Mouse (Mus musculus) layer of hippocampus, adult 18-20 months (tissue): ENCODE data around the gene Cacna2d3. TPM values are rescaled to one million over a fixed set of nuclear protein-coding genes. Genes with fewer than 3 reads are reported as not detected.
A peak's percentile ranks its signal among the peaks of the same experiment; 100 is the strongest.

ENCODE experiments used
- DNase-seq, 2 experiments: peaks; one replicate each; pipeline ENCODE4 v3.0.0; 2022; ENCODE audit warnings: low spot score in 2 of 2
- total RNA-seq, 2 experiments: library from RNA; stranded (reverse); gene quantifications; 2 replicates each; pipeline ENCODE4 v1.2.3; 2021

The Cacna2d3 gene
- total RNA-seq, 2 experiments from 2014 or later, result 85.8 to 89.9 TPM

DNA sequence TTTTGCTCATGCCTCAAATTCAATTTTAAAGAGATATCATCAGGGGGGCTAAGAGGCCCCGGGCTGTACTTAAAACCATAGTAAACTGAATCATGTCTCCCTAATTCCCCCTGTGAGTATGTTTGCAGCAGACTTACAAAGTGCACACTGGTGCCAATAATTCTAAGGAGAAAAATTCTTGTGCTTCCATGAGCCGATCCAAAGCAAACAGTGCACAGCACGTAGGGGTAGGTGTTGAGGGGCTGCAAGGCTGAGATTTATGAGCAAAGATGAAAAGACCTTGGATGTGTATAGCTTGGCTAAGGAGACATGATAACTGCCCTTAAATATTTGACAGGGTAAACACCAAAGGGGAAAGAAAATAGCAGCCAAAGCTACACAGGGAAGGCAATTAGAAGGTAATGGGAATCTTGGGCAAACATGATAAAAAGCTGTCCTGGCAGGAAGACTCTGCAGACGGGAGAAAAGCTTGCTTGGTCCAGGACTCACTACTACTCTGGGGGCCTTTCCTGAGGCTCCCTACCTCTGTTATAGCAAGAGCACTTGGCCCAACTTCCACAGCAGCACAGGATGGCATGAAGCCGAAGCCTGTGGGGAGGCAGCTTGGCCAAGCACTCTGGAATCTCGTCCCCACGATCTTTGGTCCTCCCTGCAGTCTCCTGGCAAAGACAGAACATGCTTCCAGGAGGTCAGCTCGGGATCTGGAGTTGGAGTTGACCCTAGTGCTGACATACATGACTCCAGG lies 222.9 kb downstream of the Cacna2d3 start:
- DNase-seq, result no peak

DNA sequence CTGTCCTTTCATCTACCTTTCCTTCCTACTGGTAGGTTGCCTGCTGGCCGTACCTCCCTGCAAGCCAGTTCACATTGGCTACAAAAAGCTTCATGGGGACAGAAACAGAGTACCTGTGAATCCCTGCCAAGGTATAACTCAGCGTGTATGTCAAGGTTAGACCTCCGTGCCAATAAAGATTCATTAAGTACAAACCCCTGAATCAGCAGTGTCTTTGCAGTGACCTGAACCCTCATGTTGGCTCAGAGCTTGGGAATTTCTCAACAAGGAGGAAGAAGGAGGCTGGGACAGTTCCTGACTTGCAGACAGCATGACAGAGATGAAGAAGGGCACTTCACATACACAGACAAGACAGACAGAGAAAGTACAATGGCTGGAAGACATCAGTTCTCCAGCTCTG lies 225.1 kb downstream of the Cacna2d3 start:
- no peak for DNase-seq

DNA sequence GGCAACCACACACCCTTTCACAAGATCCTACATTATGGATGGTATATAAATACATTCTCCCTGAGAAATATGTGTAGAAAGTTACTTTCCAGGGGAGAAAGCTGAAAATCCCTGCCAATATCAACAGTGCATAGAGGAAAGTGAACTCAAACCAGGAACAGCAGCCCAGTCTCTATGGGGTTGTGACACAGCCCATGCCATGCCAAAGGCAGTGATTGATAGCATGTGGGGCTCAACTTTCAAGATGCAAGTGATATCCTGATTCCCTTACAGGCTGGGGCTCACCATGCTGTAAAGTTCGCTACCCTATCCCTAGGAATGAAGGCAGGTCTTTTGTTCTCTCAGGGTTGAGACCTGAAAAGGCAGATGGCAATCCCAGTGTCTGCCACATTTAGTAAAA lies 229.9 kb downstream of the Cacna2d3 start:
- DNase-seq, result no peak

DNA sequence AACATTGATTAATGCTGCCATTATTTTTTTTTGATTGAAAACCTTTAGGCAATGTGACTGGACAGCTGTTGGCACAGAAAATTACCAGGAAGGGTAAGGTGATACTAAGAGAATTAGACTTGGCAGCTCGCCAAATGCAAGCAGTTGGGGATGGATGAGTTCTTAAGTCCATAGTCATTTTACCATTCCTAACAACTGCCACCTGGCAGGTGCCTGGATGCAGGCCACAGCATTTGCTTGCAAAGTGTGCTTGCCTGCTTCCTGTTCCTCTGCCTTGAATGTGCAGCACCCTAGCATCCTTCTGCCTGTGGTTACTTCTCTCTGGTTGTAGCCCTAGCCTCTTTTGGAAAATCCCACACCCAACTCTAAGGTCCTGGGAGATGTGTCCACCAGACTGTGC lies 236.2 kb downstream of the Cacna2d3 start:
- DNase-seq, result no peak

DNA sequence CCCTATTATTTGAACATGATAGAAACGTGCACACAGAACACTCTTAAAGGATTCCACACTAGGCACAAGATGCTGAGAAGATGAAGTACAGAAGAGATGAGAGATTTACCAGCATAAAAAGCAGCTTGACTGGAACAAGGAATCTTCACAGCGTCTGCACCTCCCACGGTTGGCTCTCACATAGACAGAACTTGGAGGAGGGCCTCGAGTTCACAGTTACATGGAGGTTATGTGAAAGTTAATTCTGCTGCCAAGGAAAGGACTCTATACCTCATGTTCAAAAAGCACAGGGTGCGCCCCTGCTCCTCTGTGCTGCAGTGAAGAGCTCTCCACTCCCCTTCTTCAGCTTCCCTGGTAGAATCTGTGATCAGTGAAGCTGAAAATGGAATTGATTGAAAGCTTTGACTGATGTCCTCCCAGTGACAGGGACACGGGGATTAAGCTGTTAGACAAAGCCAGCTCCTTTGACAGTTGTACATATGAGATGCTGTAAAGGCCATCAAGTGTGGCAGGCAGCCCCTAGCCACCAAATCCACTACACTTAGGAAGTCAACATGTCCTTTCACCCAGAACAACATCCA lies 243.2 kb downstream of the Cacna2d3 start:
- DNase-seq, result peak; percentile 50 to 72

DNA sequence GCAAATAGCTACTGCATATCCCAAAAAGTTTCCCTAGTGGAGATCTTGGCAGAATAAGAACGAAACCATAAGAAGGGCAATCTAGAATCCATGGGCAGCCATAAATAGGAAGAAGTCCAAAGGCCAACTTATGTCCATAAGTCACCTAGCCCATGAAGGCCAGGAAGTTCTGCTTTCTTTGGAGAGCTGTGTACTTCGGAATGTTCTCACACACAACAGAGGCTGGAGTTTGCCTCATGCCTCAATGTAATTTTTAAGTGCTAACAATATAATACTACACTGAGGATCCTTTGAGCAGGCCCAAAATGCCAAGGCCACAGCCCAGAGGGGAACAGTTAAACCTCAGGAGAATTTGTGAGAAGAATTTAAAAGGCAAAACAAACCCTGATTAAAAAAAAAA lies 257.4 kb downstream of the Cacna2d3 start:
- DNase-seq, result no peak

DNA sequence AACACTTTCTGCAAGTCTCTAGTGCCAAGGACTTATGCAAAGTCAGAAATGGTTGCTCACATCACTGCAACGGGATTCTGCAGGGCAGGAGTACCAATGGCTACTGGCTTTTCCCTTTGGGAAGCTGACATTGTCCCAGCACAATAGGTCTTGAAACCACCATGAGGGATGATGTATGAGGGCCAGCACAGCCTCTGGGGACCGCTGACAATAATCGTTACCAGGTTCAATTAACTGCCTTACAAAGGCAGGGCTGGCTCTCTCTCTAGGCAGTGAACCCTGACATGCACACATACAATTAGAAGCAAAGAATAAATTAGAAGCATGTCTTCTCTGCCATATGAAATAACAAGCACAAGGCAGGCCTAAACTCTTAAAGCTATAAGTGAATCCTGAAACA lies 272.5 kb downstream of the Cacna2d3 start:
- no peak for DNase-seq

DNA sequence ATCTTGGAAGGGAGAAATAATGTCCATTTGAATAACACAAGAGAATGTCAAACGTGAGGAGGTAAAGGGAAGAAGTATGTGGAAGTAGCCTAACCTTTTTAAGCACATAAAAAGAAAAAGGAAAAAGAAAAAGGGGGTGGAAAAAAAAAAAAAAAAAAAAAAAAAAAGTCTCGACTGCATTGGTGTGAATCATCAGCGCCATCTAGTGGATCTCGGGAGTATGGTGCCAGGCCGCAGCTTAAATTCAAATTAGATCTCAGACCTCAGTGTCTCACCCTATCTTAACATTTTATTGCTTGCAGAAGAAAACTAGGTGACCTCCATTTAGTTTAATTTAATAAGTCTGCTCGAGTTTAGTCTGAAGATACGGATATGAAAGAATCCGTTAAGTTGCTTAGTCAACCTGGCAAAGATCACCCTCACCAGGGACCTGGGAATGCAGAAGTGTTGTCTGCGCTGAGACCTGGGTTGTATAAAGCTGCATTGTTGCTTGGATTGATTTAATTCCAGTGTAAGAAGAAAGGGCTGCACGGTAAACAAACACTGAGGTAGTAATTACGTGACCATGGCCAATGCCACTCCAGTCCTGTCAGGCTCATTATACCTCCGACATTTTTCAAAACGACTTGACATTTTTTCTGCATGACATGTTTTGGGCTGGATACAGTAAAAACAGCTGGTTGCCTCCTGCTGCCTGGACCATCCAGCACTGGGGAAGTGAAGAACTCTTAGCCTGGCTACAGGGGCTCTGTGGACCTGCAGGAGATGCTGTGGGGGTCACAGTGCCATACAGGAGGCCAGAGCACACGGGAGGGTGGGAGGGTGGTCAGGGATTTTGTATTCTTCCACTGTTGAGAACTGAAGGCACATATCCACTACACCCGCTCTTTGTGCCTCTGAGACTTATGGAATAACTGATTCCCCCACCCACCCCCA lies 278.3 kb downstream of the Cacna2d3 start:
- peak in 1 of 2 experiments; percentile 86 for DNase-seq

DNA sequence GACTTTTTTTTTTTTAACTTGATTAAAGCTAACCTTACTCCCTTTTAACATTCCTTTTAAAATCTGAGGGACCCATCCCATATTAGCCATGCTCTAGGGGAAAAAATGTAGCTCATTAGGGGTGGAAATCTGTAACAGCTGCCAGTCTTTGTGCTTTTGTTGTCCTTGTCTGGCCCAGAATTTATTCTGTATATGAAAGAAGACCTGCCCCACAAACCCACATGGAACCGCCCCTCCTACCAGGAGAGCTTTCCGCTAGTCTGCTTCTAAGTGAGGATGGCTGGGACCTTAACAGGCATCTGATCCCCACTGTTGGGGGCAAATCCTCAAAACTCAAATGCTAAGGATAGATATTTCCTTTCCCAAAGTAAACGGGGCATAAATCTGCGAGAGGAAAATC lies 279.2 kb downstream of the Cacna2d3 start:
- DNase-seq, result no peak

DNA sequence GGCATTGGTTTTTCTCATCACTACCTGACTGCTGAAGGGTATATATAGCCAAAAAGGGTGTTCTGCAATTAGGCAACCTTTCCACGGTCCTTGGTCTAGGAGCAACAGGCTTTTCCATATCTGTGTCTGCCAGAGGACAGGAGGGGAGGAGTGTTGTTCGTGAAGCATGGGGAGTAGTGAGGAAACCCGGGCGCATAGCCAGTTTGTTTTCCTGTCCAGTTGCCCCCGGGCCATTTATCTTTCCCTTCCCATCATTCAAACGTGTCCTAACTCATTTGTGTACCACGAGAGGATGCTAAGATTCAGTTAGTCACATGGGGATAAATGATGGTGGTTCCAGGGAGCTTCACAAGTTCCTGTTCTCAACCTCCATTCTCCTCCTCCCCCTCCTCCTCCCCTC lies 283.0 kb downstream of the Cacna2d3 start:
- no peak for DNase-seq

DNA sequence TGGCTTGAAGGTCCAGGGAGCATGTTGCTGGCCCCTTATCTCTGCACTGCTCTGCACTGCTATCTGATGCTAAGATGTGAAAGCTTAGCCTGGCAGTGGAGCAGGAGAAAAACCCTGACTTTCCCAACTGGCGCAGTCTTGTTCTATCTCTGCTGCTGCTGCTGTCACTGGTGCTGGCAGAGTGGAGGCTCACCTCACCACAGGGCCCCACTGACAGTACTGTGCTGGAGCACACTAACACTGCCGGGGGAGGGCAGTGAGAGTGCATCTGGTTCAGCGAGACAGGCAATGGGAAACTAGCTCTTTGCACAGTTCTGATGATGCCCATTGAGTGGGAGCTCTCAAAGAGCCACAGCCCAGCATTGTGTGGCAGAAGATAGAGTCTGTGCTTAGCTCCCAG lies 283.4 kb downstream of the Cacna2d3 start:
- DNase-seq, result peak in 1 of 2 experiments; percentile 39

DNA sequence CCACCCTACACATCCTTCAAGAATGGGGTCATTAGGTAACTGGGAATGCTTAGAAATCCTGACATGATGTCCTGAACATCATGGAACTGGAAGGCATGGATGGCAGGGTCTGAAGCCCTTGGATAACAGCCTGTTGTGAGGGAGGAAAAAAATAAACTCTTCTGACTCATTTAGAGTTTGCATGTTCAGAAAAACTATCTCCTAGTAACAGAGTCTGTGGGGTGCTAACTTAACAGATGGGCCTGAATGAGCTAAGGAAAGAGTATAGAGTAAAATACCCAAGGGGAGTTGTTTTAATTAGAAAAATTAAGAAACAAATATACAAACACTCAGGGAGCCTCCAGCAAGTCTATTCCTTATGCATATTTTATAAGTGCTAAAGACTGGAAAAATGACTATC lies 286.5 kb downstream of the Cacna2d3 start:
- peak in 1 of 2 experiments; percentile 65 for DNase-seq

DNA sequence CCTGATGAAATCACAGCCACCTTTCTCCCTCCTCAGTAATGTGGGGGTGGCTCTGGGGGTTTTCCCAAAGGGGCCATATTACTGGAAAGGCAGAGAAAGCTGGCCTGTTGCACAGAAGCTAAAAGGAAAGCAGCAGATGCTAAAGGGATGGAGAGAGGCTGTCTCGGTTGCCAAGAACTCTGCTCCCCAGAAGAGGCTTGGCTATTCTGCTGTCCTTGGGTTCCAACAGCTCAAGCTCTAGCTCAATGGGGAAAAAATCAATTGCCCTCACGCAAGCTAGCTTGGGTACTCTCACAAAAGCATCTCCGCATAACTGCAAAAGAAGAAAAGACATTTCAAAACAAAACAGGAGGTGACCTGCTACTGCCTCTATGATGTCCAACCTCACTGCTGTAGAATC lies 287.9 kb downstream of the Cacna2d3 start:
- no peak for DNase-seq

DNA sequence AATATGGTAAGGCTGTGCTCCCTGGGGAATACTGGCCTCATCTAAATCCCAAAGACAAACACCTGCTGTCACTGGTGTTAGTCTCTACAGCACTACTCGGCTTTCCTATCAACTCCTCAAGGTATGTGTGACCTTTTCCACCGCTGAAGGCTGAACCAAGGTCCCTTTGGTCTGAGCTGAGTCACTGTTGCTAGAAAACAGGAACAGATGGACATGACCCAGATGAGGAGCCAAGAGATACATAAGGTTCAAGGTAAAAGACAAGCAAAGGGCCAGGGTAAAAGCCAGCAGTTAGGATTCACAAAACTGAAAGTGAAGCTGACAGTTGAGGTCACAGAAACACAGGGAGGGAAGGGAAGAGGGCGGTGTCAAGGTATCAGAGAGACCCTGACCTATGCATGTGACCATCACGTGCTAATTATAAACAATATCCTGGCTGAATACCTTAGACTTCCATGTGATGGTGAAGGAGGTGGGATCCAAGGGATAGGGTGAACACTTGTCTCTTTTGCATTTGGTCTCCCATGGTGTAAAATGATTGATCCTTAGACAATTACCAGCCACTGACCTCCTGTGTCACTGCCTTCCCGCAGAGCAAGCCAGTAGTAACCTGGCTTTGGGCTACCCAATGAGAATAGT lies 288.5 kb downstream of the Cacna2d3 start:
- DNase-seq, result no peak

DNA sequence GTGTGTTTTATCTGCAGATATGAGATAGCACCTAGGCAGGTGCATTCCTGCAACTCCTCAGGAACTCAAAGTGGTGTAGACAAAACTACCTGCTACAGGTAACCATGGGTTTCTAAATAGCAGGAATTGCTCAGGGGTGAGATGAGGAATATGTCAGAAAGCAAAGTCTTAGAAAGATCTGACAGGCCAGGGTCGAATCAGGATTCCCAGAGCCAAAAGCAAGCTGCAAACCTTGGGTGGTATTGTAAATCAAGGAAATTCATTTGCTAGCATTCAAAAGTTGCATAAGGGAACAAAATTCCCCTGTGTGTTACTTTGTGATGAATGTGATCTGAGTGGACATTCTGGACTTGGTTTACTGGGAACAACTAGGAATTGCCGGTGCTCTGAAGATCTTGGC lies 291.9 kb downstream of the Cacna2d3 start:
- DNase-seq, result no peak

DNA sequence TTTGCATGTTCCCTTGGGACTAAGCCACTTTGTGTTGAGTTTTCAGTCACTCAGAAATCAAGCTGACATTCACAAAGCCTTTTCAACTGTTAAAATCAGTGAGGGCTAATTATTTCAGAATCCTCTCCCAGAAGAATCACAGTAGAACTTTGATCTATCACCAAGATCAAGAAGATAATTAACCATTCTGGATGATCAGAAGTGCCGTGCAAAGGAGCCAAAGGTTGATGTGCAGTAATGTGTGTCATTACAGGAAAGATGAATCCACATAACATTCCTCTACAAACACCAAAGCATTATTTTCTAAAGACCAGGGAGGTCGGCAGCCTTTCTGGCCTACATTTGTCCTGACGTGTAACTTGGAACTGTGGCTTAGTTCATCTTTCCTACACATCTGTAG lies 296.0 kb downstream of the Cacna2d3 start:
- no peak for DNase-seq

DNA sequence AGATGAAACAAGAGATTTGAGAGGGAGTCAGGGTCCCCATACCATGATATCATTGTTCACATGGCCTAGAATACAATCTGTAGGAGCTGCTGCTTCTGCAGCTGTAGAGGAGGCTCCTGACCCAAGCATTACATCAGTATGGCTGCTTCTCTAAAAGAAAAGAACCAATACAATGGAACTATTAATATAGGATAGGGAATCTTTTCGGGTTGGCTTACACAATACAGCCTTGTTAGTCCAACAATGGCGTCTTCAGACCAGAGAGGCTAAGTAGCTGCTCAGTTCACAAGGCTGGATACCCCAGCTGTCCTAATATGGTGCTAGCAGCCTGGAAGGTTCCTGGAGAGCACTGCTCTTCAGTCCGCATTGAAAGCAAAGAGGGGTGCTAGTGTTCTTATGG lies 296.5 kb downstream of the Cacna2d3 start:
- no peak for DNase-seq

DNA sequence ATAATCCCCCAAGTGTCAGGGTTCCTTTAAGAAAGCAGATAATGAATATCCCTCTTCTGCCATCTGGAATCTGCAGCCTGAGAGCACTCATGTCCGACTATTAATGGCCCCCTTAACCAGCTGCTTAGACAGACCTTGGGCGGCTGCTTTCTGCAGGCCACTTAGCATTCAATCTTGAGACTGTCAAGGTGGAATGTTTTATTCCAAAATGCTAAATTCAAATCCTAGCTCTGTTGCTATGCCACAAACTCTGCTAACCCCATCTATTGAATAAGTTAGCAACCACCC lies 315.8 kb downstream of the Cacna2d3 start:
- no peak for DNase-seq

DNA sequence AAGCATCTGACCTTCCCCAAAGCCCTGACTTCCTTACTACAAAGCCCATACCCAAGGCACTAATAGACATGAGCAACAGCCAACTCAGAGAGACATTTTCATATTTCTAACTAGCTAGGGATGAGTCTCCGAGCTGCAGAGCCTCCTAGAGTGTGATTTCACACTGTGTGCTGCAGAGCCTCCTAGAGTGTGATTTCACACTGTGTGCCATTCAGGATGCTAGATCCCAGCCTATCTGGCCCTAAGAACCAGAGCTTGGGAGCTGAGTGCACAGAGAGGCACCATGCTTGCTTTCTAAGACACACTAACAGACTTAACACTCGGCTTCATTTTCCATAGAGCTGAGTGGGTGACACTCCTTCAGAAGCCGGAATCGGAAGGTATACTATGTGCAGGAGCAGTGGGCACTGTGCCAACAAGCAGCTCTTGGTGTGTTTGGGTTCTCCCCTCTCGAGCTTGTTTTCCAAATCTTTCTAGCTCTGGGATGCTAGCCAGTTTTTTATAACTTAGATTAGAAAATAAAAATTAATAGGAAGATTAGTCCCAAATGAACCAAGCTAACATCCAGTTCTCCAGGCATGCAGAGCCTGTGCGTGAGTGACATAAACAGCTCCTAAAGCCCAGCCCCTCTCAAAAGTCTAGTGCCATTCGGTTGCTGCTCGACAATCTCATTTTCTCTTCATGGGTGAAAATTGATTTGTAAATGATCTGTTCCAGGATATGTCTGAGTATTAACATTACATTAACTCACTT lies 316.4 kb downstream of the Cacna2d3 start:
- no peak for DNase-seq

DNA sequence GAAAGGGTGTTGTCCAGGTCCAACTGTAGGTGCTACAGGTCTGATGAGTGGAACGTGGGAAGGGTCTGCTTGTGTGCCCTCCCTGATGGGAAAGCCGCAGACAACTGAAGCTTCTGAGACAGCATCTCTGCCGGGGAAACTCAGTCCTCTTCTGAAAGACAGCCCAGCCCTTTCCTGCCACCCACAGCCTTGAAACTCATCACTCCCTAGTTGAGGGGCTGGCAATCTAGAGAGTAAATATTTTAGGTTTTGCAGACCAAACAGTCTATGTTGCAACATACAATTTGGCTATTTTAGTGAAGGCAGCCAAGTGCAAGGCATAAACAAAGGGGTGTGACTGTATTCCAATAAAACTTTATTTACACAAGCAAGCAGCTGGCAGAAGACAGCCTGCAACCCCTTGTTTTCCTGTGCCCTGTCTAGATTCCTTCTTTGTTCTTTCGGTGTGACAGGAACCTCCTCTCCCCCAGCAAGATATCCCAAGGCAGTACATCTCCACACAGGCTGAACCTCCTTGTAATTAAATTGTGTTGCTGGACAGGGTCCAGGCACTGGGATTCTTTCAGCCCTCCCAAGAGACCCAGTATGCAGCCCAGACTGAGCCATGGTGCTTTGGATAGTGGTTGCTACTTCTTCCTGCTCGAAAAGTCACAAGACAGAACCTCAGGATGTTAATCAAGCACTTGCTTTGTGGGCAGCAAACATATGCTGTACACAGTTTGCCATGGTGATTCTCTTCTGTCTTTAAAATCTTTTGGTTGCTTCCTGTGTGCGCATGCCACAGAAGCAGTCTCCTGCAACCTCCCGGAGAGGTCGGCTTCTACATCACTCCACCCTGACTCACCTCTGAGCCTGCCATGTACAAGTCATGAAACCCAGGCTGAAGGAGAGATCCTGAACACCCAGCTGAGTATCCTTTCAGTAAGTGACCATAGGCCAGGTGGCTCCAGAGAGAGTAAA lies 317.5 kb downstream of the Cacna2d3 start:
- peak in 1 of 2 experiments; percentile 40 for DNase-seq
